Mouse (Mus musculus) leukemia stem cell, adult 10-12 weeks (primary cell): ENCODE measurements around the gene Col26a1. TPM values are rescaled to one million over a fixed set of nuclear protein-coding genes. Genes with fewer than 3 reads are reported as not detected.

Source experiments
- polyA plus RNA-seq: library from polyadenylated mRNA; stranded (reverse); fragments of >175 nt; gene quantifications from 2 replicates; pipeline ENCODE4 v1.2.3, GENCODE M21; 2012; ENCODE audit warnings: low replicate concordance

The Col26a1 gene
- polyA plus RNA-seq: 0.18 and 0.23 TPM in 2 replicates

DNA sequence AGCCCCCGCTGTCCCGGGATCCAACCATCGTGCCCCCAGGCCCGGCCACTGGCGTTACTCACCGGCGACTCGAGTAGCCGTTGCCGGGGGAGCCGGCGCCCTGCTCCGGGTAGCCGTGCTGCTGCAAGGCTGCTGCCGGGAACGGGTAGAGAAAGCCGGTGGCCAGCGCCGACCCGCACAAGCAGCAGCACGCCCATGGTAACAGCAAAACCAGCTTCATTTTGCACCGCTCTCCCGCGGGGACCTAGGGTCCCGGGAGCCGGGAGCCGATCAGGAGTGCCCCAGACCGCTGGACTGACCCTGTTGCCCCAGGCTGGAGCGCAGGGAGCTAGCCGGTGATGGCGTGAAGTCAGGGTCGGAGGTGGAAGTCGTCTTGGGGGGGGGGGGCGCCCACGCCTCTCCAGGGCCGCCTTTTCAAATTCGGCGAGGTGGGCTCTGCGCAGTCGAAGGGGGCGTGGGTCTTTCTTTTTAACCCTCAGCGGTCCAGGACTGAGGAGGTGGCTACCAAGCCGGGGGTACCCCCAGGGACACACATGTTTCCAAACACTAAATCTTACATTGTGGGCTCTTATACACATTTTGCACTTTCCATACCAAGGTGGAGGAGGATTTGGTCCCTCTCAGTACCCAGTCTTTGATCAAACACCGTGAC, at the start of gene Col26a1:
TSS of gene Col26a1 (minus strand) at position 422 of the 652 bp plus-strand sequence.

DNA sequence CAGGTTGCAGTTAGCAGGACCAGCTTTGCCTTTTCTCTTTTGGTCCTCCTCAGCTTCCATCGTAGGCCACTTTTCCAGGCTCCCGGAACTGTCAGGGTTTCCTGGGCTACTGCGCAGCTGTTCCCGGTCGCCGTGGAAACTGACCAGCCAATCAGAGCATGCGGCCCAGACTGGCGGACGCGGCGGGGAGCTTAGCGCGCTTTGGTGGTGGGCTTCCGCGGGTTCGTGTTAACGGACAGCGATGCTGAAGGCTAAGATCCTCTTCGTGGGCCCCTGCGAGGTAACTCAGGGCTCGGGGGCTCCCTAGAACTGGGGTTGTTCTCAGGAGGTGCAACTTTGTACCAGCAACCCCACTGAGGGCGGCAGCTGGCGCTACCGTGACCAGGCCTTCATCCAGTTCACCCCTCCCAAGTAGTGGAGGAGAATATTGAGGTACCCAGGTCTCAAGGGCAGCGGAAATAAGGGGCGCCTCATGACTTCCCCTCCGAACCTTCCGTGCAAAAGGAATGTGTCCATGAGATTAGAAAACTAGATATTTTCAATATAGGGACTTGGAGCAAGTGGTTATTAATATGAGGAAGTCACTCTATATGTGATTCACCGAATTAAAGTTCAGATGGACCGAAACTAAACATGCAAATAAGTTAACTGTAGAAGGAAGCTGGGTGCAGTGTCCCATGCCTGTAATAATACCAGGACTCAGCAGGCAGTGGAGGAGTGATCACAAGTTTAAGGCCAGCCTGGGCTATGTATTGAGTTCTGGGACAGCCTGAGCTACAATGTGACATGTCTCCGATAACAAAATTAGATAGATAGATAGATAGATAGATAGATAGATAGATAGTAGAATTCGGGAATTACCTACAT, 25.2 kb upstream of the Col26a1 start, which contains the start of gene Ift22:
TSS of gene Ift22 (plus strand) at position 160 of the 867 bp plus-strand sequence.

DNA sequence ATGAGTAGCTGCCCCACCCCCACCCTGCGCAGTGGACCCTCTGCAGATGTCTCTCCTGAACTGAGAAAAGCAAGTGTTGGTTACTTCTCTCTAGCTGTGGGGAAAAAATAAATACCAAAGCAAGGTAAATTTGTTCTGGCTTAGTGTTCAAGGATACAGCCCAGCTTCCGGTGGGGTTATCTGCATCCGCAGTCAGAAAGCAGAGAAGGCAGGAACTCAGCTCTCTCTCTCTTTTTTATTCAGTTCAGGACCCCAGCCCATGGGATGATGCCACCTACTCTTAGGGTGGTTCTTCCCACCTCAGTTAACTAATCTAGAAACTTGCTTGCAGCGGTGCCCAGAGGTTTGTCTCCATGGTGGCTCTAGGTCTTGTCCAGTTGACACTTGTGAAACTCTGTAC, 190.2 kb downstream of the Col26a1 start, which contains the start of gene Myl10:
TSS of gene Myl10 (plus strand) at position 363 of the 400 bp plus-strand sequence.

Other genes with a start within 250 kb of the Col26a1 start
- not detected in 2 replicates for gene Myl10, start 190.1 kb downstream of the Col26a1 start, polyA plus RNA-seq
- gene Ift22, start 24.9 kb upstream of the Col26a1 start, polyA plus RNA-seq: 1.0 and 4.7 TPM in 2 replicates
- 876 and 1,603 TPM in 2 replicates for gene Fis1, start 70.1 kb upstream of the Col26a1 start, polyA plus RNA-seq
- 4.3 TPM in 1 of 2 replicates, not detected in the other for gene Cldn15, start 83.4 kb upstream of the Col26a1 start, polyA plus RNA-seq
- gene Plod3, start 103.8 kb upstream of the Col26a1 start, polyA plus RNA-seq: 56.9 and 57.1 TPM in 2 replicates
- gene Znhit1, start 104.8 kb upstream of the Col26a1 start, polyA plus RNA-seq: 85.8 and 198 TPM in 2 replicates
- gene Vgf, start 143.2 kb upstream of the Col26a1 start, polyA plus RNA-seq: 0.15 and 1.3 TPM in 2 replicates
- 153 and 182 TPM in 2 replicates for gene Ap1s1, start 162.9 kb upstream of the Col26a1 start, polyA plus RNA-seq
- gene Serpine1, start 189.1 kb upstream of the Col26a1 start, polyA plus RNA-seq: 0.62 and 0.82 TPM in 2 replicates
- 11.5 and 33.4 TPM in 2 replicates for gene Trim56, start 233.0 kb upstream of the Col26a1 start, polyA plus RNA-seq